Mouse (Mus musculus) midbrain, embryonic 12.5 days (tissue): Measurements from ENCODE around the gene Aanat. TPM values are rescaled to one million over a fixed set of nuclear protein-coding genes. Genes with fewer than 3 reads are reported as not detected.

Experiments
- ATAC-seq: fragments of 200-750 bp; cut with Nextera tagmentation; 2 replicates; pipeline ENCODE4 v1.8.0; 2017; ENCODE audit warnings: low read depth, moderate TSS enrichment, moderate library complexity; ENCODE audit not compliant: low FRiP score
- H3K27ac ChIP-seq: fragments of 300-500 bp; sonication (generic); replicated peaks from 2 replicates; pipeline ENCODE4 v1.5.1; 2016; ENCODE audit warnings: mild to moderate bottlenecking
- H3K27me3 ChIP-seq: fragments of 300-500 bp; sonication (generic); 2 replicates; pipeline ENCODE4 v1.6.1; 2016; ENCODE audit warnings: mild to moderate bottlenecking
- H3K36me3 ChIP-seq: fragments of 300-500 bp; sonication (generic); 2 replicates; pipeline ENCODE4 v1.6.1; 2016
- H3K4me1 ChIP-seq: fragments of 300-500 bp; sonication (generic); 2 replicates; pipeline ENCODE4 v1.6.1; 2016
- H3K4me2 ChIP-seq: fragments of 300-500 bp; sonication (generic); replicated peaks from 2 replicates; pipeline ENCODE4 v1.6.1; 2016; ENCODE audit warnings: mild to moderate bottlenecking, moderate library complexity
- H3K4me3 ChIP-seq: fragments of 300-500 bp; sonication (generic); 2 replicates; pipeline ENCODE4 v1.5.1; 2016; ENCODE audit warnings: mild to moderate bottlenecking
- H3K9ac ChIP-seq: fragments of 300-500 bp; sonication (generic); replicated peaks from 2 replicates; pipeline ENCODE4 v1.6.1; 2016; ENCODE audit warnings: mild to moderate bottlenecking, moderate library complexity
- H3K9me3 ChIP-seq: fragments of 300-500 bp; sonication (generic); 2 replicates; pipeline ENCODE4 v1.6.1; 2016; ENCODE audit warnings: mild to moderate bottlenecking
- WGBS: fragments of 180-500 bp; shearing (Covaris S2); methylation state at CpG from one replicate; pipeline ENCODE4 v1.1.7; 2016; 5-methylcytosine and 5-hydroxymethylcytosine counted together
- polyA plus RNA-seq: library from polyadenylated mRNA; unstranded; fragments of >200 nt; fragmentation: Nextera tagmentation; extraction: Ambion mirVana; gene quantifications from 2 replicates; pipeline ENCODE4 v1.2.1, GENCODE M21; 2016

Aanat gene
- polyA plus RNA-seq, 1 experiment from 2014 or later = 0.18 TPM

DNA sequence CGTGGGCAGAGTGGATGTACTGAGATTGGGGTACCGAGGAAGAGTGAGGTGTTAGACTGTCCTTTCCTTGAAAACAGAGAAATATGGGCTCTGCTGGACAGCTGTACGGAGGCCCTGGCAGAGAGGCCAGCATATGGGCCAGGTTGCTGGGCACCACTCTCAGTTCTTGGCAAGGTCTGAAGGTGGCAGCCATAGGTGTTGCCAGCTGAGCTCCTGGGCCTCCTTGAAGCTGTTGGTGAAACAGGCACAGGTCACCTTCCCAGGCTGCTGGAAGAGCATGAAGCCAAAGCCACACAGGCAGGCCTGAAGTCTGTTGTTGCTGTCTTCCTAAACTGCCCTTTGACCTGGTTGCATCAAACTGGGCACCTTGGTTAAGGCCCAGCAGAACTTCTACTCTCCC is 55.5 kb downstream of the Aanat start:
- WGBS = 82% methylated on average over 3 of the region's 3 CpGs
- ATAC-seq = no peak
- H3K27ac ChIP-seq = no peak overlapping the region
- no peaks in the 10 kb centered on the region for H3K9me3 ChIP-seq
- peaks cover 14% of the 10 kb centered on the region for H3K4me1 ChIP-seq
- H3K4me3 ChIP-seq = no peak overlapping the region
- H3K9ac ChIP-seq = no peak overlapping the region
- no peaks in the 10 kb centered on the region for H3K36me3 ChIP-seq
- no peak overlapping the region for H3K4me2 ChIP-seq
- H3K27me3 ChIP-seq = peaks cover 14% of the 10 kb centered on the region; the same call in 1 of the 2 replicates

DNA sequence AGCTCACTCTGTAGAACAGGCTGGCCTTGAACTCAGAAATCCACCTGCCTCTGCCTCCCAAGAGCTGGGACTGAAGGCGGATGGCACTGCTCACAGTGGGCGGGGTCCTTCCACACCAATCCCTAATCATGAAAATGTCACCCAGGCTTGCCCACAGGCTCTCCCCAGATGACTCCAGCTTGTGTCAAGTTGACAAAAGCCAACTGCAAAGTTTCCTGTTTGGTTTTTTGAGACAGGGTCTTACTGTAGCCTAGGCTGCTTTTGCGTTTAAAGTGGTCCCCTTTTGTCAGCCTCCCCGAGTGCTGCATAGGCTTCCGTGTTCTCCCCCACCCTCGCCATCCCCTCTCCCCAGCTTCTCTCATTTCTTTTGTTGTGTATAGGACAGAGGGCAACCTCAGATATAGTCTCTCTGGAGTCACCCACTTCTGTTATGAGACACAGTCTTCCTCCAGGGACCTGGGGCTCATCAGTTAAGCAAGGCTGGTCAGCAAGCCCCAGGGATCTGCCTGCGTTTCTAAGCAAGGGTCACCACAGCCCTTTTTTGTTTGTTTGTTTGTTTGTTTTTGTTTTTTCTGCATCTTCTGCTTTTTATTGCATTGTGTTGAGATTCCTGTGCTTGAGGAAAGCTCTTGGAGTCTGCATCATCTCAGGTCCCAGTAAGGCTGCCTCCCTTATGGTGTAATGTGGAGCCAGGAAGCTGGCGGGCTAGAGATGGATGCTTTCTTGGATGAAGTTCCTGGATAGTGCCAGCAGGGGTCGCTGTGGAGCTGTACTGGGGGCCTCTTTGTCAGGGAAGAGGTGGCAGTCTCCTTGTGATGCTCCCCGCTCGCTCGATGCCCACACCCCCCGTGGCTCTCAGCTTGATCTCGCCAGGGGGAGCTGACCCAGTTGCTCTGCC is 56.7 kb downstream of the Aanat start:
- ATAC-seq = peak; percentile 87
- peak overlapping the region; percentile 54 for H3K4me2 ChIP-seq
- H3K36me3 ChIP-seq = no peaks in the 10 kb centered on the region
- H3K4me1 ChIP-seq = peaks cover 14% of the 10 kb centered on the region
- peak overlapping the region; percentile 21 for H3K4me3 ChIP-seq
- H3K9me3 ChIP-seq = no peaks in the 10 kb centered on the region
- WGBS = 35% methylated on average over 14 of the region's 14 CpGs
- H3K9ac ChIP-seq = peak overlapping the region; percentile 35; the same call in 1 of the 2 replicates
- peak overlapping the region; percentile 30; the same call in 1 of the 2 replicates for H3K27ac ChIP-seq
- peaks cover 19% of the 10 kb centered on the region; the same call in 1 of the 2 replicates for H3K27me3 ChIP-seq

DNA sequence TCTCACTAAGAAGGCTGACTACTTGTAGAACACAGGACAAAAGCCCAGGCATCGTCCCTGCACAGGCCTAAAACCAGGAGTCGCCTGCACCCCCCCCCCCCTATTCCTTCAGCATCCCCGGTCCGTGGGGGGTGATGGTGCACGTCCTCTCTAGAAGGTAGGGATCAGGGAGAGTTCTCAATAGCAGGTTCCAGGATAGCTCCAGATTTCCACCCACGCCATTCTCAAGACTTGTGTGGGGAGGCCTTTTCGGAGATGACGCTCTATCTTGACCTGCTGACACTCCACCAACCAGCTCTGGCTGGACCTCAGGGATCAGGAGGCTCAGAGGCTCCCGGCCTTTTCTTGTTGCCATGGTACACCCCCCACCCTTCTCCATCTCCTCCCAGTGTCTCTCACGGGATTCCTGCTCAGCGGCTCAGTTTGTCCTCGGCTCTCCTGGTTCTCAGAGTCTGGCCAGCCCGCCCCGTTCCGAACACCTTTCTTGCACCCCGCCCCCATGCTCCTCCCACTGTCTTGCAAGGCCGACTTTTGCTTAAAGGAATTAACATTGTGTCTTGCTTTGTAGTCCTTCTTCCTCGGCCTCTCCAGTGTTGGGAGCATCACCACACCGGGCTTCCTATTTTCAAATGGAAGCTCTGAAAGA is 57.5 kb downstream of the Aanat start:
- Histone ChIP-seq H3K4me2 (peak overlapping the region; percentile 54), H3K9me3 (no peaks in the 10 kb centered on the region), H3K27ac (peak overlapping the region; percentile 30; the same call in 1 of the 2 replicates), H3K9ac (peak overlapping the region; percentile 35; the same call in 1 of the 2 replicates), H3K4me3 (peak overlapping the region; percentile 21), H3K27me3 (peaks cover 22% of the 10 kb centered on the region; the same call in 1 of the 2 replicates), H3K4me1 (peaks cover 14% of the 10 kb centered on the region), H3K36me3 (no peaks in the 10 kb centered on the region)
- ATAC-seq = peak; percentile 75
- 2% methylated on average over 19 of the region's 19 CpGs for WGBS

DNA sequence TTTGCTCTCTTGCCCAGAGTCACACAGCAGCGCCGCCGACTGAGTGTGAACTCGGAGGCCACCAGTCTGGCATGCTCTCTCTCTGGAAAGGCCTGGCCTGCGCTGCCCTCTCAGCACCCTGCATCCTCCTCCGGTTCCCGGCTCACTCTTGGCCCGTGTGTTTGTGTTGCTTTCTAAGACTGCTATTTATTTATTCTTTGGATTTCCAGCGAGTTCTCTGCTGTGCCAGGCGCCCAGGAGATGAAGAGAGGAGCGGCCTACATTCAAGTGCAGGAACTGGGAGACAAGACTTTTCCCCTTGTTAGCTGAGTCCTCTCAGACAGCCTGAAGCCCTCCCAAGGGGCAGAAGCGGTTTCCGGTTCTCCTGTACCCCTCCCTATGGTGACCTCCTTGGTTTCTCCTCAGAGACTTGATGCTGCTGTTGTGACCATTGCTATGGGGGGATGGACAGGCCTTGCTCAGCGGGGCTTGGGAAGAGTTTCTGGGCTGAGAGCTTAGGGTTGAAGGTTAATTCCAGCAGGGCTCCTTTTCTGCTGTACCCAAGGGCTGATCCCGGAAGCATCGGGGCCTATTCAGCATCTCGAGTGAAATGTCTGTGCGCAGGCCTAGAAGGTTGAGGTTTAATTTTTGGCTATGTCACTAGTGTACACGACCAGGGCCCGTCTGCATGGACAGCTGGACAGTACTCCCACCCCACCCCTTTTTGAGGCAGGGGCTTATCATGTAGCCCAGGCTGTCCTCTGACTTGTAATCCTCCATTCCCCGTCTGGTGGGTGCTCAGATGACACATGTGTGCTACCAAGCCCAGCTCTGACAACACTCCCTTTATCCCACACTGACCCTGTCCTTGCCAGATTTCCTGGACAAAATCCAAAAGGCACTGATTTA is 58.2 kb downstream of the Aanat start:
- Histone ChIP-seq H3K27me3 (peaks cover 29% of the 10 kb centered on the region), H3K4me2 (peak overlapping the region; percentile 54), H3K9ac (peak overlapping the region; percentile 35; the same call in 1 of the 2 replicates), H3K27ac (0 out of 2 replicates have a peak overlapping the region, but pooled peaks have one; percentile 22), H3K4me3 (no peak overlapping the region), H3K36me3 (no peaks in the 10 kb centered on the region), H3K9me3 (no peaks in the 10 kb centered on the region), H3K4me1 (peaks cover 14% of the 10 kb centered on the region)
- no peak for ATAC-seq
- WGBS = 44% methylated on average over 21 of the region's 21 CpGs

DNA sequence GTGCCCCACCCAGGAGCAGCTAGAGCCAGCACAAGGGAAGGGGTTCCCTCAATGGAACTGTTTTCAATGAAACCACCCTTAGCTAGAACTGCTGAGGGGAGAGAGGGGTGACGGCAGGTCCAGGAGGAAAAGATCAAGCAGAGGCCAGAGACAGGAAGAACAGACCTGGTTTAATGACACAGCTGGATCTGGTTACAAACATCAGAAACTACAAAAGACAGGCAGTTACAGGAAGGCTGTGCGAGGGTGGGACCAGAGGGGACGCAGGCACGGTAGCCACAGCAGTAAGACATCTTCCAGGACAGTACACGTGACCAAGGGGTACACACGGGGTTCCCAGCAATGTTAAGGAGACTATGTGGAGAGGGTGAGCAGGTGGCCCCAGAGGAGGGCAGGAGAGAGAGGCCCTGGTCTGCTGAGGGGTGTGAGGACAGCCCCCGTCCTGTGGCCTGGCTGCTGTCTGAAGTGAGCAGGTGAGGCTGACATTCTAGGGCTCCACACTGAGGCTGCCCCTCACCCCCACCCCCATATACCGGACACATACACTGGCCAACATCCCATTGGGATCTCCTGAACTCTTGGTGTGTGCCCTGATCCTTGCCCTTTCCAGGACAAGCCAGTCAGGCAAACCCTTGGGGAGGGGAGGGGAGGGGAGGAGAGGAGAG is 59.3 kb downstream of the Aanat start:
- WGBS = 72% methylated on average over 8 of the region's 8 CpGs
- H3K4me3 ChIP-seq = no peak overlapping the region

DNA sequence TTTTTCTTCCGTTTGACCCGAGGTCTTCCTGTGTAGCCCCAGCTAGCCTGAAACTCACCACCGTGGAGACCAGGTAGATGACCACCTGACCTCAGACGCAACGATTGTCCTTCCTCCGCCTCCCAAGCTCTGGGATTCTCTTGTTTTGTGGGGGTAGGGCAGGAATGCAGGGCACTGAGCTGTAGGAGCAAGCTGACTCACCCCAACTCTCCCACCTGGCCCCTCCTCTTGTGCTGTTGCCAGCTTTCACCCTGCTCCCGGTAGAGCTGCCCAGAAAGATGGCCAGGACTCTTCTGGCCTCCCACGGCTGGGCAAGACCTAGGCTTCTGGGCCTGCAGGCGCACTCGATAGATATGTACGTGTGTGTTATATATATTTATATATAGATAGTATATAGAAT is 59.9 kb downstream of the Aanat start:
- H3K27ac ChIP-seq = no peak overlapping the region
- WGBS = 70% methylated on average over 11 of the region's 11 CpGs
- no peak overlapping the region for H3K4me3 ChIP-seq
- H3K36me3 ChIP-seq = no peaks in the 10 kb centered on the region
- no peak overlapping the region for H3K9ac ChIP-seq
- no peak for ATAC-seq
- peaks cover 44% of the 10 kb centered on the region for H3K27me3 ChIP-seq
- no peak overlapping the region for H3K4me2 ChIP-seq
- H3K9me3 ChIP-seq = no peaks in the 10 kb centered on the region
- peaks cover 14% of the 10 kb centered on the region for H3K4me1 ChIP-seq

More for the DNA sequence above, 59.3 kb downstream of the Aanat start:
- no peak overlapping the region for H3K9ac ChIP-seq
- peaks cover 14% of the 10 kb centered on the region for H3K4me1 ChIP-seq
- H3K9me3 ChIP-seq = no peaks in the 10 kb centered on the region
- peaks cover 40% of the 10 kb centered on the region for H3K27me3 ChIP-seq
- H3K36me3 ChIP-seq = no peaks in the 10 kb centered on the region
- no peak overlapping the region for H3K27ac ChIP-seq
- ATAC-seq = no peak
- no peak overlapping the region for H3K4me2 ChIP-seq

DNA sequence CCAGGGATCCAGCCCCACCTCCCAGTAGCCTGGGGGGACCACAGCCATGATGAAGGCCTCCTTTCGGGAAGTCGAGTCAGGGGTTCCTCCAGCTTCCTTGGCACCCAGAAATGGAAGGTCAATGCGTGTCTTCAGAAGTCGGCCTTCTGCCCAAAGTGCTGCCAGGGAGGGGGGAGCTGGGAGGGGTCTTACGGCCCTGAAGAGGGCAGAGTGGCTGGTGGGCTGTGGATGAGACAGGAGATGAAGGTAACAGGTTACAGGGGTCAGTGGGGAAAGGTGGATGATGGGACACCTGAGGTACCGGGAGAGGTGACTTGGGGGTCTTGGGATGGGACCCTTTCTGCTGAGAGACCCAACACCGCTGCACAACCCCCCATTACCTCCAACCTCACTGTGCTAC is 60.5 kb downstream of the Aanat start:
- ATAC-seq = no peak
- Histone ChIP-seq H3K9me3 (no peaks in the 10 kb centered on the region), H3K27me3 (peaks cover 51% of the 10 kb centered on the region), H3K4me1 (peaks cover 14% of the 10 kb centered on the region), H3K4me3 (no peak overlapping the region), H3K4me2 (no peak overlapping the region), H3K36me3 (no peaks in the 10 kb centered on the region), H3K9ac (no peak overlapping the region), H3K27ac (no peak overlapping the region)
- 87% methylated on average over 7 of the region's 7 CpGs for WGBS

Other genes with a start within 250 kb of the Aanat start
- gene Rnf157, start 173.4 kb upstream of the Aanat start, polyA plus RNA-seq = 35.7 and 37.8 TPM in 2 replicates
- gene Ubald2, start 152.3 kb upstream of the Aanat start, polyA plus RNA-seq = 47.7 and 52.5 TPM in 2 replicates
- not detected in 2 replicates for gene Qrich2, start 120.2 kb upstream of the Aanat start, polyA plus RNA-seq
- 175 and 183 TPM in 2 replicates for gene Prpsap1, start 92.2 kb upstream of the Aanat start, polyA plus RNA-seq
- 4.6 and 7.1 TPM in 2 replicates for gene Sphk1, start 55.5 kb upstream of the Aanat start, polyA plus RNA-seq
- gene Ube2o, start 5.0 kb upstream of the Aanat start, polyA plus RNA-seq = 17.9 and 19.0 TPM in 2 replicates
- gene Rhbdf2, start 40.6 kb downstream of the Aanat start, polyA plus RNA-seq = 1.1 and 1.8 TPM in 2 replicates
- 0.37 and 0.63 TPM in 2 replicates for gene Prcd, start 67.1 kb downstream of the Aanat start, polyA plus RNA-seq
- gene Cygb, start 67.9 kb downstream of the Aanat start, polyA plus RNA-seq = 2.8 and 3.5 TPM in 2 replicates
- not detected in 2 replicates for gene St6galnac1, start 189.1 kb downstream of the Aanat start, polyA plus RNA-seq
- gene Mxra7, start 241.6 kb downstream of the Aanat start, polyA plus RNA-seq = 44.2 and 45.2 TPM in 2 replicates